Mouse (Mus musculus): ENCODE data around the gene Dbx1. TPM values are rescaled to one million over a fixed set of nuclear protein-coding genes. Genes with fewer than 3 reads are reported as not detected.

The Dbx1 gene
- total RNA-seq (2014; fragmentation: Nextera tagmentation), result not detected in 2 replicates
- 0.17 and 0.33 TPM in 2 replicates for total RNA-seq (2017)
- polyA plus RNA-seq (2012), result not detected in 2 replicates

DNA sequence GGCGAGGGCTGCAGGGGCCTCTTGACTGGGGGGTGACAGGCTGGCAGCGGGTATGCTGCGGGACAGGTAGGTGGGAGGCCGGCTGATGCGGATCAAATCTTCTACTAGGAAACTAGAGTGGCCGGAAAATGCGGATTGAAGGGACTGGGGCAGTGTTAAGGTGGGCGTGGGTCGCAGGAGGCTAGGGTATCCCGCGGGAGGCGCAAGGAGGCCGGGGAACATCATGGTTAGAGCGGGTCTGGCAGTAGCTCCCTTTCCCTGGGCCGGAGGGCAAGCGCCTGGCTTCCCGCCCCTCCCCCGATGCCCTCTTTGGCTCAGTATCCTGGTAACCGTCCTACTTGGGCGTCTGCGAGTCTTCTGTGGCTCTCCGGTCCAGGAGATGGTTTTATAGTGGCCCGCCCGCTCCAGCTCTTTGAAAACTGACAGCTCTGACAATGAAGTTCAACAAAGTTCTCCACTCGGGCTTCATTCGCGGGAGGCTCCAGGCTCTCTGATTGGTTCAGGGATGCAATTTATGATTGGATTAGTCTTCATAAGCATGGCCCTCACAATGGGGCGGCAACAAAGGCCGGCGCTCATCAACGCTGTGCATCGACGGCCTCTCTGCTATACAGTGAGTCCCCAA, at the start of gene Dbx1:
Gene Dbx1, minus strand, starts transcription at position 359 of the 625 bp plus-strand sequence.
- Histone ChIP-seq H3K27me3 (ENCODE audit: insufficient read depth, low read length) (no peaks in the 10 kb centered on the region), H3K36me3 (replicated peaks) (no peaks in the 10 kb centered on the region), H3K9me3 (replicated peaks) (peaks cover 60% of the 10 kb centered on the region), H3K4me1 (ENCODE audit: insufficient read depth, low read depth, low read length) (no peaks in the 10 kb centered on the region), H3K4me3 (ENCODE audit: low read depth, low read length) (no peak within 1 kb of the TSS; the same call in 1 of the 2 replicates)
- ATAC-seq (ENCODE audit: extremely low read depth, insufficient number of reproducible peaks, low FRiP score, poor library complexity, severe bottlenecking), result no peak
- no peak for DNase-seq (ENCODE audit: low spot score)
- no peak for TF ChIP-seq GATA1 (IDR thresholded peaks at IDR 0.05; ENCODE audit: borderline replicate concordance, low read length)
- TF ChIP-seq GATA2 (IDR thresholded peaks at IDR 0.05; ENCODE audit: borderline replicate concordance, low read depth, low read length), result no peak
- no peak for TF ChIP-seq POLR2AphosphoS5 (IDR thresholded peaks at IDR 0.05; ENCODE audit: insufficient replicate concordance, low read depth, low read length)
- no peak for TF ChIP-seq TAL1 (conservative IDR thresholded peaks at IDR 0.05; ENCODE audit: low read depth, low read length)
- no peak for TF ChIP-seq CTCF (IDR thresholded peaks at IDR 0.05; ENCODE audit: low read depth, low read length)

DNA sequence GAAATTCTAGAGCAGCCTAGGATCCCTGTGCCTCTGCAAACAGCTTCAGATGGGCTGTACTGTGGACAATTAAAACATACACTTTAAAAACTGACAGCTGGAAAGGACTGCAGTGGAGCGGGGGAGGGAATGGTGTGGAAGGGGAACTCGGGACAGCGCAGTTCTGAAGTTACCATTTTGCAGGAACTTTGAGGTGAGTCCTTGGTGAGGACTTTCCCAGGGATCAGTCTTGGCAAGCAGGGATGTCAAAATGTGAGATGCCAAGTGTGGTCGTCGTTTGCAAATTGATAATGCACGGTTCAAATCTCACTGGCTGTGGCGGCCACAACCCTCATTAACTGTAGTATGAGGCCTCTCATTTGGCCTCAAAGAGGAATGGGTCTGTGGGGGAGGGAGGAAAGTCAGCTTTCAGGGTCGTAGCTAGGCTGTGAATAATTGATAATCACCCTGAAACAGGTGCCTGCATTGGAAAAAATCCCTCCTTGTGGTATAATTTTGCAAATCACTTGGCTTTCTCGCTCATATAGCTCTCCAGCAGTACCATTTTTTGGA, 42.3 kb upstream of the Dbx1 start:
- DNase-seq (ENCODE audit: low spot score) (no peak), ATAC-seq (ENCODE audit: extremely low read depth, insufficient number of reproducible peaks, low FRiP score, poor library complexity, severe bottlenecking) (no peak)
- H3K9me3 ChIP-seq (replicated peaks), result peaks cover 29% of the 10 kb centered on the region
- no peak for TF ChIP-seq CTCF (IDR thresholded peaks at IDR 0.05; ENCODE audit: low read depth, low read length)
- TF ChIP-seq GATA2 (IDR thresholded peaks at IDR 0.05; ENCODE audit: borderline replicate concordance, low read depth, low read length), result no peak
- no peak for TF ChIP-seq POLR2AphosphoS5 (IDR thresholded peaks at IDR 0.05; ENCODE audit: insufficient replicate concordance, low read depth, low read length)
- TF ChIP-seq TAL1 (conservative IDR thresholded peaks at IDR 0.05; ENCODE audit: low read depth, low read length), result no peak
- no peak for TF ChIP-seq GATA1 (IDR thresholded peaks at IDR 0.05; ENCODE audit: borderline replicate concordance, low read length)
- H3K4me1 ChIP-seq (ENCODE audit: insufficient read depth, low read depth, low read length), result no peaks in the 10 kb centered on the region
- no peaks in the 10 kb centered on the region for H3K27me3 ChIP-seq (ENCODE audit: insufficient read depth, low read length)
- H3K36me3 ChIP-seq (replicated peaks), result no peaks in the 10 kb centered on the region
- no peak overlapping the region for H3K4me3 ChIP-seq (ENCODE audit: low read depth, low read length)

DNA sequence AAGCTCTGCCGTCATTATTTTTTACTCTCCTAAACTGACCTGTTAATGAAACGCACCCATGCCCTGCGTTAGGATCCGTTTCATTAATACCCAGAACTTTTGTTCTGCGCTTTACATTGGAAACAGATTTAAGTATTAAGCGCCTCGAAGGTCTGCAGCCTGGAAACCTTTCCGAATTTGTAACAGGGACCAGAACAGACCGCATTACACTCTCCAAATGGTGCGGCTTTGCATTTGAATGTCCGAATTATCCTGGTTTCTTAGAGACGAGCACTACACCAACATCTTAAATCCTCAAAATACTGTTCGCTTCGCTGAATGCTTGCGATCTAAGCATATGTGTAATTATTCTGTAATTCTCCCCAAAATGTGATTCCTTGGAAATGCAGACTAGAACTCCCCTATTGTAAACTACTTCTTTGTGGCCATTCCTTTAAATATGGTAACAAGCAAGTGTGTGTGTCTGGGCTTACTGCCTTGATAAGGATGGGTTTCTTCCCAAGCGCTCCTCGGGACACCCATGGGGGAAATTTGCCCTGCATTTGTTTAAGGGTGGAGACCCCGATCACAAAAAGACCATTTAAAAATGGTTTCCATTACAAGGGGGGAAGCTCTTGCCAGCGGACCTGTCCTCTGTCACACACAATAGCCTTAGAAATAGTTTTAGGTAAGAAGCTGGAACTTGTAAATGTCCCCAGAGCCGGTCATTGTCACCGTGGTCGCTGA, 41.6 kb upstream of the Dbx1 start:
- Histone ChIP-seq H3K27me3 (ENCODE audit: insufficient read depth, low read length) (no peaks in the 10 kb centered on the region), H3K36me3 (replicated peaks) (no peaks in the 10 kb centered on the region), H3K4me3 (ENCODE audit: low read depth, low read length) (no peak overlapping the region), H3K4me1 (ENCODE audit: insufficient read depth, low read depth, low read length) (no peaks in the 10 kb centered on the region), H3K9me3 (replicated peaks) (peaks cover 29% of the 10 kb centered on the region)
- DNase-seq (ENCODE audit: low spot score) (no peak), ATAC-seq (ENCODE audit: extremely low read depth, insufficient number of reproducible peaks, low FRiP score, poor library complexity, severe bottlenecking) (no peak)
- TF ChIP-seq CTCF (IDR thresholded peaks at IDR 0.05; ENCODE audit: low read depth, low read length) (no peak), TAL1 (conservative IDR thresholded peaks at IDR 0.05; ENCODE audit: low read depth, low read length) (no peak), POLR2AphosphoS5 (IDR thresholded peaks at IDR 0.05; ENCODE audit: insufficient replicate concordance, low read depth, low read length) (no peak), GATA1 (IDR thresholded peaks at IDR 0.05; ENCODE audit: borderline replicate concordance, low read length) (no peak), GATA2 (IDR thresholded peaks at IDR 0.05; ENCODE audit: borderline replicate concordance, low read depth, low read length) (no peak)

DNA sequence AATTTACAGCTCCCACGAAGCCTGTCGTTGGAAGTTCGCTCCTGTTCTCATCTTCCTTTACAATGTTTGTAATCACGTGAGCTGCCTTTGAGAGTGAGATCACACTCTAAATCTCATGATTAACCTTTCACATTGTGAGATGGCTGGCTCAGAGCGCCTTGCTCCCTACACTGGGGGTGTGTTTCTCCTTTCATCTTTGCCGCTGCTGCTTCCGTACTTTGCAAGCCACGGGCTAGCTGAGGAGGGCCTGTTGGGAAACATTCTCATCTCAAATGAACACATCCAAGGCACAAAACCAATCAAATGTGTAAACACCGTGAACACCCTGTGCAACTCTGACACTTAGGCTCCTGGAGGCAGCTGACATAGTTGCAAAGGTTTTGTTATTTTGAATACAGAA, 40.5 kb upstream of the Dbx1 start:
- H3K27me3 ChIP-seq (ENCODE audit: insufficient read depth, low read length), result no peaks in the 10 kb centered on the region
- DNase-seq (ENCODE audit: low spot score) (no peak), ATAC-seq (ENCODE audit: extremely low read depth, insufficient number of reproducible peaks, low FRiP score, poor library complexity, severe bottlenecking) (no peak)
- peaks cover 25% of the 10 kb centered on the region for H3K9me3 ChIP-seq (replicated peaks)
- no peaks in the 10 kb centered on the region for H3K4me1 ChIP-seq (ENCODE audit: insufficient read depth, low read depth, low read length)
- no peak overlapping the region for H3K4me3 ChIP-seq (ENCODE audit: low read depth, low read length)
- TF ChIP-seq GATA1 (IDR thresholded peaks at IDR 0.05; ENCODE audit: borderline replicate concordance, low read length), result no peak
- TF ChIP-seq POLR2AphosphoS5 (IDR thresholded peaks at IDR 0.05; ENCODE audit: insufficient replicate concordance, low read depth, low read length), result no peak
- no peak for TF ChIP-seq TAL1 (conservative IDR thresholded peaks at IDR 0.05; ENCODE audit: low read depth, low read length)
- TF ChIP-seq CTCF (IDR thresholded peaks at IDR 0.05; ENCODE audit: low read depth, low read length), result no peak
- no peak for TF ChIP-seq GATA2 (IDR thresholded peaks at IDR 0.05; ENCODE audit: borderline replicate concordance, low read depth, low read length)
- H3K36me3 ChIP-seq (replicated peaks), result no peaks in the 10 kb centered on the region

DNA sequence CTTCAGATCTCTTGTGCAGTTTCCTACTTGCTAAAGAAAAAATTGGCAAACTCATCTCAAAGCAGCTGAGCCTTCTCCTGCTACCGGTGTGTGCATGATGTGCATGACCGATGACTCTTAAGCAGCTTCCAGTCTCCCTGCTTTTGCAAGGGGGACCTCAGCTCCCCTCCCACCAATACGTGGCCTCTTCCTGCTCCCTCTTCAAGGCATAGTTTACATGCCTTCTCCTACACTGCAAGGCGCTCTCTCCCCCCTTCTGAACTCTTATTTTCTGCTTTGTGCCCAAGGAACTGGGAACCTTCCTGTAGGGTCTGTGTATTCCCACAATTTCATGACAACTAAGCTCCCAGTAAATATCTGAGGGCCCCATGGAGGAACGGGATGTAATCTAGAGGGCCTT, 40.0 kb upstream of the Dbx1 start:
- Histone ChIP-seq H3K27me3 (ENCODE audit: insufficient read depth, low read length) (no peaks in the 10 kb centered on the region), H3K4me3 (ENCODE audit: low read depth, low read length) (no peak overlapping the region), H3K4me1 (ENCODE audit: insufficient read depth, low read depth, low read length) (no peaks in the 10 kb centered on the region), H3K9me3 (replicated peaks) (peaks cover 23% of the 10 kb centered on the region), H3K36me3 (replicated peaks) (no peaks in the 10 kb centered on the region)
- DNase-seq (ENCODE audit: low spot score) (no peak), ATAC-seq (ENCODE audit: extremely low read depth, insufficient number of reproducible peaks, low FRiP score, poor library complexity, severe bottlenecking) (no peak)
- TF ChIP-seq CTCF (IDR thresholded peaks at IDR 0.05; ENCODE audit: low read depth, low read length), result no peak
- no peak for TF ChIP-seq GATA2 (IDR thresholded peaks at IDR 0.05; ENCODE audit: borderline replicate concordance, low read depth, low read length)
- TF ChIP-seq GATA1 (IDR thresholded peaks at IDR 0.05; ENCODE audit: borderline replicate concordance, low read length), result no peak
- no peak for TF ChIP-seq TAL1 (conservative IDR thresholded peaks at IDR 0.05; ENCODE audit: low read depth, low read length)
- TF ChIP-seq POLR2AphosphoS5 (IDR thresholded peaks at IDR 0.05; ENCODE audit: insufficient replicate concordance, low read depth, low read length), result no peak

DNA sequence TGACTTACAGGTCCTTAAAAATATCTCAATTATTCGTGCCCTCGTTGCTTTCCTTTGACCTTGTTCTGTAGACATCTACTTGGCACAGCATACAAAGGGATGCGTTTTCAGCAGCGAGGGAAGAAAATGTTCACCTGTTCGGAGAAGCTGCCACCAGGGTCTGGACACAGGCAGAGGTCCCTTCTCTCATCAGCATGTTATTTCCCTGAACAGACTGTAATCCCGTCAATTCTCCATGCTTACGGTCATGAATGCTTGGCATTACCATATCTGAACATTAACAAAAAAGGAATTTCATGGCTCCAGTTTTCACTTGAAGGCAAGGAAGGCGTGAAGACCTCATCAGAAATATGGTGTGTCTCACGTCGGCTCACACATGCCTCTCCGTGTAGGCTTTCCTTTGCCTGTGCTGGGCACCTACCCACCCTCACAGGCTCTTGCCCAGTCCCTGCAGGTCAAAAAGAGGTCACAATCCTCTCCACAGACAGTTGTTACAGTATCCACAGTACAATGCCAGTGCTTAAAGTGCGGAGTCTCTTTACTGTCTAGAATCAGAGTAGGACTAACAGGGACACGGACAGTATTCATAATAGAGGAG, 31.7 kb upstream of the Dbx1 start:
- H3K4me1 ChIP-seq (ENCODE audit: insufficient read depth, low read depth, low read length), result no peaks in the 10 kb centered on the region
- TF ChIP-seq CTCF (IDR thresholded peaks at IDR 0.05; ENCODE audit: low read depth, low read length) (no peak), TAL1 (conservative IDR thresholded peaks at IDR 0.05; ENCODE audit: low read depth, low read length) (no peak), GATA2 (IDR thresholded peaks at IDR 0.05; ENCODE audit: borderline replicate concordance, low read depth, low read length) (no peak), POLR2AphosphoS5 (IDR thresholded peaks at IDR 0.05; ENCODE audit: insufficient replicate concordance, low read depth, low read length) (no peak), GATA1 (IDR thresholded peaks at IDR 0.05; ENCODE audit: borderline replicate concordance, low read length) (no peak)
- DNase-seq (ENCODE audit: low spot score), result no peak
- H3K27me3 ChIP-seq (ENCODE audit: insufficient read depth, low read length), result no peaks in the 10 kb centered on the region
- peaks cover 38% of the 10 kb centered on the region for H3K9me3 ChIP-seq (replicated peaks)
- no peak overlapping the region for H3K4me3 ChIP-seq (ENCODE audit: low read depth, low read length)
- ATAC-seq (ENCODE audit: extremely low read depth, insufficient number of reproducible peaks, low FRiP score, poor library complexity, severe bottlenecking), result no peak
- H3K36me3 ChIP-seq (replicated peaks), result no peaks in the 10 kb centered on the region
